Mouse (Mus musculus) limb, embryonic 15.5 days (tissue): ENCODE data around the gene Slit1. TPM values are rescaled to one million over a fixed set of nuclear protein-coding genes. Genes with fewer than 3 reads are reported as not detected.

ENCODE experiments used
- ATAC-seq: fragments of 200-750 bp; cut with Nextera tagmentation; 2 replicates; pipeline ENCODE4 v1.8.0; 2017; ENCODE audit warnings: low read depth, moderate TSS enrichment; ENCODE audit not compliant: insufficient number of reproducible peaks, low FRiP score, low TSS enrichment
- H3K27ac ChIP-seq: fragments of 300-500 bp; sonication (generic); 2 replicates; pipeline ENCODE4 v1.5.1; 2015; ENCODE audit warnings: moderate library complexity, mild to moderate bottlenecking, inconsistent platforms
- H3K27me3 ChIP-seq: fragments of 300-500 bp; sonication (generic); 2 replicates; pipeline ENCODE4 v1.6.1; 2015; ENCODE audit warnings: inconsistent platforms
- H3K36me3 ChIP-seq: fragments of 300-500 bp; sonication (generic); 2 replicates; pipeline ENCODE4 v1.6.1; 2015; ENCODE audit warnings: inconsistent platforms
- H3K4me1 ChIP-seq: fragments of 300-500 bp; sonication (generic); 2 replicates; pipeline ENCODE4 v1.6.1; 2015; ENCODE audit warnings: inconsistent platforms
- H3K4me2 ChIP-seq: fragments of 300-500 bp; sonication (generic); 2 replicates; pipeline ENCODE4 v1.6.1; 2015; ENCODE audit warnings: mild to moderate bottlenecking, inconsistent platforms
- H3K4me3 ChIP-seq: fragments of 300-500 bp; sonication (generic); 2 replicates; pipeline ENCODE4 v1.5.1; 2015; ENCODE audit warnings: mild to moderate bottlenecking, inconsistent platforms
- H3K9ac ChIP-seq: fragments of 300-500 bp; sonication (generic); 2 replicates; pipeline ENCODE4 v1.6.1; 2015; ENCODE audit warnings: inconsistent platforms
- H3K9me3 ChIP-seq: fragments of 300-500 bp; sonication (generic); 2 replicates; pipeline ENCODE4 v1.6.1; 2016; ENCODE audit warnings: inconsistent platforms
- WGBS: fragments of 180-500 bp; shearing (Covaris S2); methylation state at CpG from one replicate; pipeline ENCODE4 v1.1.7; 2015; 5-methylcytosine and 5-hydroxymethylcytosine counted together
- microRNA-seq: library from miRNA; unstranded; fragments of <30 nt; microRNA quantifications from one replicate; pipeline ENCODE4, GENCODE M21; 2016
- polyA plus RNA-seq: library from polyadenylated mRNA; unstranded; fragments of >200 nt; fragmentation: Nextera tagmentation; extraction: Ambion mirVana; gene quantifications from 2 replicates; pipeline ENCODE4 v1.2.1, GENCODE M21; 2015

Slit1 gene
- polyA plus RNA-seq, 1 experiment from 2014 or later: 0.28 TPM

GRCm38 (mm10) chr19:41579311-41579920 is 164.0 kb downstream of the Slit1 start:
- Histone ChIP-seq H3K27me3 (no peaks in the 10 kb centered on the region), H3K27ac (no peak overlapping the region), H3K36me3 (peaks cover 28% of the 10 kb centered on the region), H3K9ac (no peak overlapping the region), H3K4me1 (no peaks in the 10 kb centered on the region), H3K9me3 (no peaks in the 10 kb centered on the region), H3K4me3 (no peak overlapping the region), H3K4me2 (no peak overlapping the region)
- no peak for ATAC-seq
- 81% methylated on average over 4 of the region's 4 CpGs for WGBS

- no peak overlapping the region for H3K9ac ChIP-seq
- no peak for ATAC-seq
Observed at GRCm38 (mm10) chr19:41577576-41577975, 165.9 kb downstream of the Slit1 start.

GRCm38 (mm10) chr19:41573700-41574099 is 169.8 kb downstream of the Slit1 start:
- H3K4me3 ChIP-seq: no peak overlapping the region
- H3K4me1 ChIP-seq: no peaks in the 10 kb centered on the region
- H3K4me2 ChIP-seq: no peak overlapping the region
- H3K9ac ChIP-seq: no peak overlapping the region
- H3K27me3 ChIP-seq: no peaks in the 10 kb centered on the region
- no peak overlapping the region for H3K27ac ChIP-seq
- ATAC-seq: no peak
- WGBS: 90% methylated on average over 2 of the region's 2 CpGs
- no peaks in the 10 kb centered on the region for H3K9me3 ChIP-seq
- 0 out of 2 replicates have a peak, but pooled peaks cover 2% of the 10 kb centered on the region for H3K36me3 ChIP-seq

More at GRCm38 (mm10) chr19:41577576-41577975, 165.9 kb downstream of the Slit1 start:
- H3K27ac ChIP-seq: no peak overlapping the region
- H3K36me3 ChIP-seq: peaks cover 11% of the 10 kb centered on the region
- H3K4me2 ChIP-seq: no peak overlapping the region
- no peaks in the 10 kb centered on the region for H3K4me1 ChIP-seq
- H3K9me3 ChIP-seq: no peaks in the 10 kb centered on the region
- no peak overlapping the region for H3K4me3 ChIP-seq
- H3K27me3 ChIP-seq: no peaks in the 10 kb centered on the region

- H3K4me2 ChIP-seq: no peak overlapping the region
- WGBS: 75% methylated on average over 2 of the region's 2 CpGs
- 0 out of 2 replicates have a peak, but pooled peaks cover 2% of the 10 kb centered on the region for H3K36me3 ChIP-seq
- no peak overlapping the region for H3K27ac ChIP-seq
- no peak overlapping the region for H3K9ac ChIP-seq
- H3K9me3 ChIP-seq: no peaks in the 10 kb centered on the region
- ATAC-seq: no peak
- H3K27me3 ChIP-seq: no peaks in the 10 kb centered on the region
- H3K4me3 ChIP-seq: no peak overlapping the region
- H3K4me1 ChIP-seq: no peaks in the 10 kb centered on the region
Observed at GRCm38 (mm10) chr19:41568791-41569190, 174.7 kb downstream of the Slit1 start.

GRCm38 (mm10) chr19:41560856-41561255 is 182.6 kb downstream of the Slit1 start:
- H3K9me3 ChIP-seq: no peaks in the 10 kb centered on the region
- WGBS: 82% methylated on average over 3 of the region's 3 CpGs
- no peak overlapping the region for H3K4me3 ChIP-seq
- no peak overlapping the region for H3K27ac ChIP-seq
- no peak overlapping the region for H3K4me2 ChIP-seq
- ATAC-seq: no peak
- no peaks in the 10 kb centered on the region for H3K4me1 ChIP-seq
- no peak overlapping the region for H3K9ac ChIP-seq
- H3K27me3 ChIP-seq: no peaks in the 10 kb centered on the region
- H3K36me3 ChIP-seq: peaks cover 16% of the 10 kb centered on the region

GRCm38 (mm10) chr19:41558891-41559486 is 184.5 kb downstream of the Slit1 start:
- H3K27me3 ChIP-seq: no peaks in the 10 kb centered on the region
- H3K9me3 ChIP-seq: no peaks in the 10 kb centered on the region
- H3K4me3 ChIP-seq: no peak overlapping the region
- H3K27ac ChIP-seq: no peak overlapping the region
- no peaks in the 10 kb centered on the region for H3K4me1 ChIP-seq
- WGBS: 77% methylated on average over 9 of the region's 9 CpGs
- no peak for ATAC-seq
- H3K4me2 ChIP-seq: no peak overlapping the region
- H3K36me3 ChIP-seq: peaks cover 20% of the 10 kb centered on the region
- H3K9ac ChIP-seq: no peak overlapping the region

GRCm38 (mm10) chr19:41557491-41557890 is 186.0 kb downstream of the Slit1 start:
- Histone ChIP-seq H3K4me3 (no peak overlapping the region), H3K27me3 (no peaks in the 10 kb centered on the region), H3K36me3 (peaks cover 24% of the 10 kb centered on the region), H3K9ac (no peak overlapping the region), H3K27ac (no peak overlapping the region), H3K4me1 (no peaks in the 10 kb centered on the region), H3K9me3 (no peaks in the 10 kb centered on the region), H3K4me2 (no peak overlapping the region)
- WGBS: 84% methylated on average over 4 of the region's 4 CpGs
- no peak for ATAC-seq

GRCm38 (mm10) chr19:41556981-41557380 is 186.5 kb downstream of the Slit1 start:
- WGBS: 83% methylated on average over 4 of the region's 4 CpGs
- H3K27ac ChIP-seq: no peak overlapping the region
- no peak overlapping the region for H3K4me3 ChIP-seq
- no peak overlapping the region for H3K4me2 ChIP-seq
- no peak overlapping the region for H3K9ac ChIP-seq
- no peaks in the 10 kb centered on the region for H3K27me3 ChIP-seq
- ATAC-seq: no peak
- no peaks in the 10 kb centered on the region for H3K4me1 ChIP-seq
- H3K9me3 ChIP-seq: no peaks in the 10 kb centered on the region
- peaks cover 25% of the 10 kb centered on the region for H3K36me3 ChIP-seq

Small RNA genes within 50 kb of the gene (microRNA-seq; reads per million reads assigned to microRNA genes)
- not detected for gene Mir8091

Other genes with a start within 250 kb of the Slit1 start
- 1.8 and 2.1 TPM in 2 replicates for gene Gm340, start 161.3 kb downstream of the Slit1 start, polyA plus RNA-seq
- gene Arhgap19, start 58.4 kb upstream of the Slit1 start, polyA plus RNA-seq: 16.2 and 17.2 TPM in 2 replicates
- 3.8 and 4.0 TPM in 2 replicates for gene Frat1, start 86.3 kb upstream of the Slit1 start, polyA plus RNA-seq
- 2.1 and 2.2 TPM in 2 replicates for gene Frat2, start 104.5 kb upstream of the Slit1 start, polyA plus RNA-seq
- 16.1 and 17.4 TPM in 2 replicates for gene Rrp12, start 152.5 kb upstream of the Slit1 start, polyA plus RNA-seq
- gene Pgam1, start 168.3 kb upstream of the Slit1 start, polyA plus RNA-seq: 668 TPM in 2 replicates
- 70.4 and 70.7 TPM in 2 replicates for gene Exosc1, start 189.8 kb upstream of the Slit1 start, polyA plus RNA-seq
- 85.7 and 91.7 TPM in 2 replicates for gene Zdhhc16, start 189.8 kb upstream of the Slit1 start, polyA plus RNA-seq
- 28.5 and 29.1 TPM in 2 replicates for gene Mms19, start 237.5 kb upstream of the Slit1 start, polyA plus RNA-seq
- gene Ubtd1, start 238.1 kb upstream of the Slit1 start, polyA plus RNA-seq: 28.1 and 30.8 TPM in 2 replicates